In the genomic region with DNA sequence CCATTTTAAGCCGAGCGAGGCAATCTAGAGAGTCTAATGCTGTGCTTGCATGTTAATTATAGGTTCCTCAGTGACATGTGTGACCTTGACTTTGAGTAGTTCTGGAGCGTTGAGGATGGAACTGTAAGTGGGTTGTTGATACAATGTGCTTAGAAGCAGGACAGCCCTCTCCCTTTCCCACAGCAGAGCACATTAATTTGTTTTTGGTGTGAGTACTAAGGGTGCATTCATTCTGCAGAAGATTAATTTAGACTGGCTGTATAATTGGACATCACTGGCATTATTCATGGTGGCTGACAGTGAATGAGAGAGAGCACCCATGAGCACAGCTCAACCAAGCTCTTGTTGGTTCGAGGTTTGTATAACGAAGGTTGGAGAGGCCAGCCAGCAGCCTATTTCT, we compare ENCODE assay signal across 20 mouse cellular contexts. TPM values are rescaled to one million over a fixed set of nuclear protein-coding genes. Genes with fewer than 3 reads are reported as not detected.
A peak's percentile ranks its signal among the peaks of the same experiment; 100 is the strongest.
DNase-seq lines count a peak whose midpoint lies in the region; ATAC-seq and TF ChIP-seq lines count a peak whose summit lies in the region.
"Had no signal": no experiment of that assay in that cellular context is flagged by ENCODE, and none has a peak within 500 bp of the region (broad histone marks: within the 10 kb centered on the region; RNA-seq: fewer than 3 reads in every experiment).

No protein-coding gene starts in this region.

- H3K9me3 ChIP-seq in forebrain, embryonic 14.5 days (replicated peaks; ENCODE audit: control insufficient read depth, low read length) = no peaks in the 10 kb centered on the region
- H3K9me3 ChIP-seq in forebrain, embryonic 15.5 days = no peaks in the 10 kb centered on the region
- H3K9me3 ChIP-seq in heart, postnatal 0 days (replicated peaks; ENCODE audit: control insufficient read depth, low read length) = no peaks in the 10 kb centered on the region
- H3K9me3 ChIP-seq in liver, embryonic 11.5 days (ENCODE audit: control insufficient read depth, low read length) = no peaks in the 10 kb centered on the region
- H3K9me3 ChIP-seq: embryonic facial prominence, embryonic 15.5 days; heart, embryonic 12.5 days; hindbrain, embryonic 15.5 days had no signal

- no peak overlapping the region for H3K4me3 ChIP-seq in forebrain, embryonic 14.5 days (ENCODE audit: low read depth, low read length)
- no peak overlapping the region for H3K4me3 ChIP-seq in forebrain, embryonic 15.5 days
- H3K4me3 ChIP-seq in heart, postnatal 0 days (ENCODE audit: low read depth, low read length) = no peak overlapping the region
- no peak overlapping the region for H3K4me3 ChIP-seq in liver, embryonic 11.5 days (ENCODE audit: low read depth, low read length)
- H3K4me3 ChIP-seq: embryonic facial prominence, embryonic 15.5 days; erythroblast, embryonic 14.5 days; heart, embryonic 12.5 days; hindbrain, embryonic 15.5 days had no signal

- no peaks in the 10 kb centered on the region for H3K36me3 ChIP-seq in forebrain, embryonic 14.5 days (ENCODE audit: control insufficient read depth, insufficient read depth, low read length)
- no peaks in the 10 kb centered on the region for H3K36me3 ChIP-seq in forebrain, embryonic 15.5 days
- no peaks in the 10 kb centered on the region for H3K36me3 ChIP-seq in heart, postnatal 0 days (replicated peaks; ENCODE audit: control insufficient read depth, insufficient read depth, low read length)
- H3K36me3 ChIP-seq in liver, embryonic 11.5 days (ENCODE audit: control insufficient read depth, insufficient read depth, low read length) = no peaks in the 10 kb centered on the region
- H3K36me3 ChIP-seq: embryonic facial prominence, embryonic 15.5 days; heart, embryonic 12.5 days; hindbrain, embryonic 15.5 days had no signal

- no peak for TF ChIP-seq EP300 in heart, postnatal 0 days (IDR thresholded peaks at IDR 0.05; ENCODE audit: low read depth)

- no peak overlapping the region for H3K9ac ChIP-seq in forebrain, embryonic 14.5 days (ENCODE audit: low read length)
- no peak overlapping the region for H3K9ac ChIP-seq in forebrain, embryonic 15.5 days (replicated peaks)
- H3K9ac ChIP-seq in heart, postnatal 0 days (replicated peaks; ENCODE audit: low read depth, low read length) = no peak overlapping the region
- no peak overlapping the region for H3K9ac ChIP-seq in liver, embryonic 11.5 days (ENCODE audit: low read depth, low read length)
- H3K9ac ChIP-seq: embryonic facial prominence, embryonic 15.5 days; heart, embryonic 12.5 days; hindbrain, embryonic 15.5 days had no signal

- H3K4me2 ChIP-seq in forebrain, embryonic 14.5 days (ENCODE audit: low read length) = no peak overlapping the region
- no peak overlapping the region for H3K4me2 ChIP-seq in forebrain, embryonic 15.5 days (replicated peaks)
- H3K4me2 ChIP-seq in heart, postnatal 0 days (ENCODE audit: low read depth, low read length) = no peak overlapping the region
- no peak overlapping the region for H3K4me2 ChIP-seq in liver, embryonic 11.5 days
- H3K4me2 ChIP-seq: embryonic facial prominence, embryonic 15.5 days; heart, embryonic 12.5 days; hindbrain, embryonic 15.5 days had no signal

- H3K27ac ChIP-seq in forebrain, embryonic 14.5 days (ENCODE audit: low read depth, low read length) = no peak overlapping the region
- H3K27ac ChIP-seq in forebrain, embryonic 15.5 days (replicated peaks) = no peak overlapping the region
- no peak overlapping the region for H3K27ac ChIP-seq in heart, postnatal 0 days (ENCODE audit: low read depth)
- no peak overlapping the region for H3K27ac ChIP-seq in liver, embryonic 11.5 days (ENCODE audit: low read depth, low read length)
- H3K27ac ChIP-seq: embryonic facial prominence, embryonic 15.5 days; hindbrain, embryonic 15.5 days had no signal

- peak; percentile 28 for DNase-seq in forebrain, embryonic 14.5 days (ENCODE audit: low spot score)
- DNase-seq in heart, postnatal 0 days (ENCODE audit: low spot score) = peak; percentile 30
- DNase-seq in heart, postnatal 14 days = no peak
- DNase-seq in retina, embryonic 14.5 days (ENCODE audit: low spot score) = peak; percentile 54
- DNase-seq in liver, embryonic 11.5 days (ENCODE audit: low spot score) = no peak
- DNase-seq: adrenal gland, adult 8-10 months; adrenal gland, postnatal 36 days; cerebellum, adult 11 months; cerebellum, adult 8-10 months; cerebellum, postnatal 14 days; embryo, embryonic 11 days; gastrocnemius, postnatal 14 days; heart, postnatal 36 days; kidney, adult 2 months had no signal

- intact Hi-C loops in heart, postnatal 14 days (cut with DNase I) = no loop called here

- WGBS in forebrain, embryonic 14.5 days = 16% methylated on average over 5 of the region's 5 CpGs
- 19% methylated on average over 5 of the region's 5 CpGs for WGBS in forebrain, embryonic 15.5 days
- WGBS in heart, postnatal 0 days = 52% methylated on average over 5 of the region's 5 CpGs
- 79% methylated on average over 5 of the region's 5 CpGs for WGBS in liver, embryonic 11.5 days

- ATAC-seq in forebrain, embryonic 14.5 days = no peak
- no peak for ATAC-seq in forebrain, embryonic 15.5 days (replicated peaks)
- peak; percentile 39; the same call in 1 of the 2 replicates for ATAC-seq in heart, postnatal 0 days (ENCODE audit: insufficient read depth, low read depth)
- no peak for ATAC-seq in liver, embryonic 11.5 days (replicated peaks; ENCODE audit: low FRiP score)
- ATAC-seq: intestine, embryonic 16.5 days had no signal

- H3K4me1 ChIP-seq in forebrain, embryonic 14.5 days (ENCODE audit: control insufficient read depth, insufficient read depth, low read length) = no peaks in the 10 kb centered on the region
- H3K4me1 ChIP-seq in forebrain, embryonic 15.5 days = no peaks in the 10 kb centered on the region
- no peaks in the 10 kb centered on the region; the same call in 1 of the 2 replicates for H3K4me1 ChIP-seq in heart, postnatal 0 days (ENCODE audit: control insufficient read depth, insufficient read depth)
- H3K4me1 ChIP-seq in liver, embryonic 11.5 days (replicated peaks; ENCODE audit: control insufficient read depth, insufficient read depth, low read length) = no peaks in the 10 kb centered on the region; the same call in 1 of the 2 replicates
- H3K4me1 ChIP-seq: hindbrain, embryonic 15.5 days had no signal

- TF ChIP-seq CTCF in heart, postnatal 0 days (IDR thresholded peaks at IDR 0.05; ENCODE audit: low read depth) = no peak

- H3K27me3 ChIP-seq in forebrain, embryonic 14.5 days (replicated peaks; ENCODE audit: control insufficient read depth, insufficient read depth, low read length) = no peaks in the 10 kb centered on the region
- H3K27me3 ChIP-seq in forebrain, embryonic 15.5 days = no peaks in the 10 kb centered on the region
- no peaks in the 10 kb centered on the region for H3K27me3 ChIP-seq in heart, postnatal 0 days (ENCODE audit: control insufficient read depth, insufficient read depth, low read length)
- H3K27me3 ChIP-seq in liver, embryonic 11.5 days (replicated peaks; ENCODE audit: control insufficient read depth, insufficient read depth, low read length) = no peaks in the 10 kb centered on the region
- H3K27me3 ChIP-seq: embryonic facial prominence, embryonic 15.5 days; heart, embryonic 12.5 days; hindbrain, embryonic 15.5 days had no signal

RNA-seq across cellular contexts. Expression of gene Atp1a1, which starts 42.3 kb away (rescaled TPM):
- polyA plus RNA-seq in forebrain, embryonic 14.5 days (2014; fragmentation: Nextera tagmentation; extraction: Ambion mirVana) = 50.8 and 64.9 TPM in 2 replicates
- polyA plus RNA-seq in forebrain, embryonic 15.5 days (2015; fragmentation: Nextera tagmentation; extraction: Ambion mirVana) = 39.7 and 43.7 TPM in 2 replicates
- 914 and 1,212 TPM in 2 replicates for total RNA-seq in heart, postnatal 0 days (2014; rRNA removed; ENCODE audit: low replicate concordance)
- polyA plus RNA-seq in heart, postnatal 0 days (2015; fragmentation: Nextera tagmentation; extraction: Ambion mirVana) = 227 and 257 TPM in 2 replicates
- total RNA-seq in heart, postnatal 14 days (2021) = 100 to 1,000 TPM; 773 to 866 TPM
- 127 and 136 TPM in 2 replicates for polyA plus RNA-seq in liver, embryonic 11.5 days (2014; fragmentation: Nextera tagmentation; extraction: Ambion mirVana)

Comparison
In these comparisons a context has a peak if more than half of its experiments do, and no peak if none do; other contexts are left out.
1. DNase-seq: peak in forebrain, embryonic 14.5 days (single experiment), heart, postnatal 0 days (single experiment) and retina, embryonic 14.5 days (single experiment); none in heart, postnatal 14 days (0 of 2) and liver, embryonic 11.5 days (single experiment).